Mouse (Mus musculus) ES-Bruce4 (cell line): Measurements from ENCODE around the gene Wwp2.

ENCODE experiments used
- CTCF ChIP-seq: IDR thresholded peaks from one replicate; pipeline ENCODE4 v1.8.1; 2011; ENCODE audit warnings: low read depth, low read length
- EP300 ChIP-seq: IDR thresholded peaks from 2 replicates; pipeline ENCODE4 v1.6.1; 2011; ENCODE audit warnings: low read depth, low read length; ENCODE audit not compliant: insufficient read depth
- POLR2A ChIP-seq: IDR thresholded peaks from one replicate; pipeline ENCODE4 v1.8.1; 2011; ENCODE audit warnings: low read length; ENCODE audit not compliant: insufficient read depth

GRCm38 (mm10) chr8:107449130-107449529 is 13.0 kb downstream of the Wwp2 start:
- TF ChIP-seq EP300 (peak; percentile 86), CTCF (no peak), POLR2A (no peak)
